Mouse (Mus musculus) limb, embryonic 11.5 days (tissue): ENCODE results near the gene Sufu. TPM values are rescaled to one million over a fixed set of nuclear protein-coding genes. Genes with fewer than 3 reads are reported as not detected.

ENCODE experiments used
- ATAC-seq: fragments of 200-750 bp; cut with Nextera tagmentation; 2 replicates; pipeline ENCODE4 v1.8.0; 2017; ENCODE audit warnings: low read depth; ENCODE audit not compliant: insufficient number of reproducible peaks, low FRiP score, low TSS enrichment
- DNase-seq: peaks from one replicate; pipeline ENCODE4 v3.0.0-alpha.2; 2015; ENCODE audit warnings: low spot score
- H3K27ac ChIP-seq: fragments of 300-500 bp; sonication (generic); replicated peaks from 2 replicates; pipeline ENCODE4 v1.5.1; 2014; ENCODE audit warnings: low read depth, mild to moderate bottlenecking, low read length
- H3K27me3 ChIP-seq: fragments of 300-500 bp; sonication (generic); 2 replicates; pipeline ENCODE4 v1.6.1; 2014; ENCODE audit warnings: mild to moderate bottlenecking, low read length, mixed read lengths; ENCODE audit not compliant: control insufficient read depth, insufficient read depth
- H3K36me3 ChIP-seq: fragments of 300-500 bp; sonication (generic); 2 replicates; pipeline ENCODE4 v1.6.1; 2014; ENCODE audit warnings: mild to moderate bottlenecking, low read length, moderate library complexity, mixed read lengths; ENCODE audit not compliant: control insufficient read depth, insufficient read depth
- H3K4me1 ChIP-seq: fragments of 300-500 bp; sonication (generic); 2 replicates; pipeline ENCODE4 v1.6.1; 2014; ENCODE audit warnings: low read length, mixed read lengths; ENCODE audit not compliant: control insufficient read depth, insufficient read depth
- H3K4me2 ChIP-seq: fragments of 300-500 bp; sonication (generic); 2 replicates; pipeline ENCODE4 v1.6.1; 2014; ENCODE audit warnings: low read depth, mild to moderate bottlenecking, moderate library complexity; ENCODE audit not compliant: severe bottlenecking
- H3K4me3 ChIP-seq: fragments of 300-500 bp; sonication (generic); 2 replicates; pipeline ENCODE4 v1.5.1; 2014; ENCODE audit warnings: low read depth, low read length
- H3K9ac ChIP-seq: fragments of 300-500 bp; sonication (generic); 2 replicates; pipeline ENCODE4 v1.6.1; 2014; ENCODE audit warnings: mild to moderate bottlenecking, low read length
- H3K9me3 ChIP-seq: fragments of 300-500 bp; sonication (generic); 2 replicates; pipeline ENCODE4 v1.6.1; 2016; ENCODE audit warnings: low read length; ENCODE audit not compliant: control insufficient read depth
- WGBS: fragments of 180-500 bp; shearing (Covaris S2); extraction: QIAGEN DNeasy Blood & Tissue Kit; methylation state at CpG from one replicate; pipeline ENCODE4 v1.1.7; 2014; 5-methylcytosine and 5-hydroxymethylcytosine counted together
- polyA plus RNA-seq: library from polyadenylated mRNA; unstranded; fragments of >200 nt; fragmentation: Nextera tagmentation; extraction: Ambion mirVana; gene quantifications from 2 replicates; pipeline ENCODE4 v1.2.1, GENCODE M21; 2014

The Sufu gene
- polyA plus RNA-seq, 1 experiment from 2014 or later: 45.3 TPM

DNA sequence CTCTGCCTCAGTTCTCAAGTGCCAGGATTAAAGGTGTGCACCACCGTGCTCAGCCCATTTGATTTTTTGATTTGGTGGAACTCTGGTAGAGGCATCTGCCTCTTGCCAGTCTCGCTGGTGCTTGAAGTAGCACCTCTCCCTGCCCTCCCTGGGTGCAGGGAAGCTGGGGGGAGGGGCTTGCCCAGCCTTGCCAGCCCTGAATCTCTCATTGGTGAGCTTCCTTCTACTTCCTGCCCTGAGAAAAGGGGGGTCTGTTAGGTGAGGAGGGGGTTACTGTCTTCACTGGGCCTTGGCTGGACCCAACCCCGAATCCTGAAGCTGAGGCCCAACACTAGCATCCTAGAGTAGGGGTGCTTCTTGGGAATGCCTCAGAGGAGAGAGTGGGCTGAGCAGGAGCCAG, 112.0 kb downstream of the Sufu start:
- peaks cover 29% of the 10 kb centered on the region for H3K4me1 ChIP-seq
- 18% methylated on average over 3 of the region's 3 CpGs for WGBS
- DNase-seq (no peak), ATAC-seq (no peak)
- peaks cover 17% of the 10 kb centered on the region for H3K36me3 ChIP-seq
- peak overlapping the region; percentile 10; the same call in 1 of the 2 replicates for H3K4me2 ChIP-seq
- H3K9me3 ChIP-seq: no peaks in the 10 kb centered on the region
- no peak overlapping the region for H3K4me3 ChIP-seq
- 0 out of 2 replicates have a peak overlapping the region, but pooled peaks have one; percentile 22 for H3K9ac ChIP-seq
- no peaks in the 10 kb centered on the region for H3K27me3 ChIP-seq
- no peak overlapping the region for H3K27ac ChIP-seq

DNA sequence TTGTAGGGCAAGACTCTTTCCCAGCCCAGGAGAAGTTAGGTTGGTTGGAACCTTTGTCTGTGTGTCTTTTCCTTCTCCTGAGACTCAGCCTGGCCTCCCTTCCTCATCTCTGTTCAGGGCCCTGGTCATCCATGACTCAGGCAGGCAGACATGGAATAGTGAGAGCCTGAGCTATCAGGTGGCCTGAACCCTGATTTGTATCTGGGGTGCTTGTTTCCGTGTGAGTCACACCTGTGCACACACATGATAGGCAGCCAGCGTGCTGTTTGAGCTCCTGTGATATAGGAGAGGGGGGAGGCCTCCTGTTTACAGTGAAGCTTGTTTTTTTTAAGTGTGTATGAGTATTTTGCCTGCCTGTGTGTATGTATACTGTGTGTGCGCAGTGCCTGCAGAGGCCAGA, 112.5 kb downstream of the Sufu start:
- Histone ChIP-seq H3K4me3 (no peak overlapping the region), H3K9me3 (no peaks in the 10 kb centered on the region), H3K4me1 (peaks cover 28% of the 10 kb centered on the region), H3K9ac (no peak overlapping the region), H3K4me2 (peak overlapping the region; percentile 10; the same call in 1 of the 2 replicates), H3K36me3 (peaks cover 21% of the 10 kb centered on the region), H3K27ac (no peak overlapping the region), H3K27me3 (no peaks in the 10 kb centered on the region)
- no peak for ATAC-seq
- no peak for DNase-seq
- WGBS: 75% methylated on average over 3 of the region's 3 CpGs

GRCm38 (mm10) chr19:46509736-46510135, 113.0 kb downstream of the Sufu start:
- Histone ChIP-seq H3K27me3 (no peaks in the 10 kb centered on the region), H3K36me3 (peaks cover 26% of the 10 kb centered on the region), H3K4me1 (peaks cover 24% of the 10 kb centered on the region), H3K4me2 (no peak overlapping the region), H3K9me3 (no peaks in the 10 kb centered on the region), H3K9ac (no peak overlapping the region), H3K4me3 (no peak overlapping the region), H3K27ac (no peak overlapping the region)
- no peak for DNase-seq
- no peak for ATAC-seq
- WGBS: 84% methylated on average over 4 of the region's 4 CpGs

GRCm38 (mm10) chr19:46510401-46510800, 113.7 kb downstream of the Sufu start:
- Histone ChIP-seq H3K9me3 (no peaks in the 10 kb centered on the region), H3K9ac (no peak overlapping the region), H3K27ac (no peak overlapping the region), H3K27me3 (no peaks in the 10 kb centered on the region), H3K4me2 (no peak overlapping the region), H3K4me1 (peaks cover 19% of the 10 kb centered on the region), H3K4me3 (no peak overlapping the region), H3K36me3 (peaks cover 27% of the 10 kb centered on the region)
- WGBS: 93% methylated on average over 5 of the region's 5 CpGs
- ATAC-seq (no peak), DNase-seq (no peak)

GRCm38 (mm10) chr19:46510824-46511223, 114.1 kb downstream of the Sufu start:
- Histone ChIP-seq H3K27ac (no peak overlapping the region), H3K9ac (no peak overlapping the region), H3K4me2 (no peak overlapping the region), H3K27me3 (no peaks in the 10 kb centered on the region), H3K4me3 (no peak overlapping the region), H3K9me3 (no peaks in the 10 kb centered on the region), H3K36me3 (peaks cover 28% of the 10 kb centered on the region), H3K4me1 (peaks cover 16% of the 10 kb centered on the region)
- ATAC-seq: no peak
- DNase-seq: no peak
- WGBS: 69% methylated on average over 3 of the region's 3 CpGs

DNA sequence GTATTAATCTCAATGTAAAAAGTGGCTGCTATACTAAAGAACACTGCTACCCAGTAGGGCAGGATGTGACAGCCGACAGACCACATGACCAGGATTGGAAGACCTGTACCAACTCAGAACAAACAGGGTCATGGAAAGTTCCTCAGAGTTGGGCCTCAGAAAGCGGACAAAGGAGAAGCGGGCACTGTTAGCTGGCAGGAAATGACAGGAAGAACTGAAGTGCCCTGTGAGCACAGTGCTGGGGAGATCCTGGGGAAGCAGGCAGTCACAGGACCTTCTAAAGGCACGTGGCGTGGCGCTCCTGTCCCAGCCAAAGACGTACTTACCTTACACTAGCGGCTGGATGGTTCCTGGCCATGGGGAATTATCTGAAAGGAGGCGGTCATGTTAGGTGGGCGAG, 114.6 kb downstream of the Sufu start:
- Histone ChIP-seq H3K4me3 (no peak overlapping the region), H3K9me3 (no peaks in the 10 kb centered on the region), H3K27ac (no peak overlapping the region), H3K27me3 (no peaks in the 10 kb centered on the region), H3K4me2 (no peak overlapping the region), H3K9ac (no peak overlapping the region), H3K36me3 (peaks cover 29% of the 10 kb centered on the region), H3K4me1 (peaks cover 13% of the 10 kb centered on the region)
- no peak for DNase-seq
- WGBS: 90% methylated on average over 10 of the region's 10 CpGs
- ATAC-seq: no peak

GRCm38 (mm10) chr19:46514387-46514786, 117.7 kb downstream of the Sufu start:
- peaks cover 17% of the 10 kb centered on the region for H3K36me3 ChIP-seq
- no peaks in the 10 kb centered on the region for H3K27me3 ChIP-seq
- H3K4me3 ChIP-seq: no peak overlapping the region
- no peak overlapping the region for H3K27ac ChIP-seq
- no peaks in the 10 kb centered on the region for H3K9me3 ChIP-seq
- 87% methylated on average over 12 of the region's 12 CpGs for WGBS
- H3K9ac ChIP-seq: no peak overlapping the region
- DNase-seq: no peak
- H3K4me2 ChIP-seq: no peak overlapping the region
- no peak for ATAC-seq
- peaks cover 22% of the 10 kb centered on the region for H3K4me1 ChIP-seq

DNA sequence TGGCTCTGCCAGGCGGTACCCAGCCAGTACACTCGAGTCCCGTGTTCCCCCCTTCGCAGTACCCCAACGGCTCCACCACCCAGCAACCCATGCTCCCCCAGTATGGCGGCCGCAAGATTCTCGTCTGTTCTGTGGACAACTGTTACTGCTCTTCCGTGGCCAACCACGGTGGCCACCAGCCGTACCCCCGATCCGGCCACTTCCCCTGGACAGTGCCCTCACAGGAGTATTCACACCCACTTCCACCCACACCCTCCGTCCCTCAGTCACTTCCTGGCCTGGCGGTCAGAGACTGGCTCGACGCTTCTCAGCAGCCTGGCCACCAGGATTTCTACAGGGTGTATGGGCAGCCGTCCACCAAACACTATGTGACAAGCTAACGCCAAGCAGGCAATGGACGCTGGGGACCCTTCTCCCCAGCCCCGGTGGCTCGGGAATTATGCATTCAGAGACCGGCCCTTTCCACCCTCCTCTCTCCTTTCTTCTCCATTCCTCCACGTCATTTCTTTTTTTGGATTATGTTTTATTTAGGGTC, 118.7 kb downstream of the Sufu start:
- ATAC-seq (no peak), DNase-seq (no peak)
- H3K9ac ChIP-seq: no peak overlapping the region
- H3K9me3 ChIP-seq: no peaks in the 10 kb centered on the region
- peaks cover 24% of the 10 kb centered on the region for H3K4me1 ChIP-seq
- no peak overlapping the region for H3K4me2 ChIP-seq
- WGBS: 91% methylated on average over 24 of the region's 24 CpGs
- H3K27me3 ChIP-seq: no peaks in the 10 kb centered on the region
- H3K27ac ChIP-seq: no peak overlapping the region
- H3K4me3 ChIP-seq: no peak overlapping the region
- peaks cover 17% of the 10 kb centered on the region for H3K36me3 ChIP-seq
